Mouse (Mus musculus) hindbrain, embryonic 11.5 days (tissue): Measurements from ENCODE around the gene Mov10. TPM values are rescaled to one million over a fixed set of nuclear protein-coding genes. Genes with fewer than 3 reads are reported as not detected.
"Not testable (repeated sequence)": the region's sequence is repeated elsewhere in the genome, so short reads cannot be mapped to it uniquely, and the experiment has no call there.

Experiments
- ATAC-seq: fragments of 200-750 bp; cut with Nextera tagmentation; 2 replicates; pipeline ENCODE4 v1.8.0; 2017; ENCODE audit warnings: mild to moderate bottlenecking, moderate TSS enrichment, moderate library complexity; ENCODE audit not compliant: low FRiP score
- DNase-seq: peaks from one replicate; pipeline ENCODE4 v3.0.0-alpha.2; 2015; ENCODE audit warnings: low spot score
- H3K27ac ChIP-seq: fragments of 300-500 bp; sonication (generic); 2 replicates; pipeline ENCODE4 v1.5.1; 2014; ENCODE audit warnings: mild to moderate bottlenecking, low read depth, low read length
- H3K27me3 ChIP-seq: fragments of 300-500 bp; sonication (generic); 2 replicates; pipeline ENCODE4 v1.6.1; 2014; ENCODE audit warnings: mild to moderate bottlenecking, low read length, moderate library complexity, mixed read lengths; ENCODE audit not compliant: control insufficient read depth, insufficient read depth
- H3K36me3 ChIP-seq: fragments of 300-500 bp; sonication (generic); 2 replicates; pipeline ENCODE4 v1.6.1; 2014; ENCODE audit warnings: mild to moderate bottlenecking, low read length, moderate library complexity, mixed read lengths; ENCODE audit not compliant: control insufficient read depth, insufficient read depth
- H3K4me1 ChIP-seq: fragments of 300-500 bp; sonication (generic); replicated peaks from 2 replicates; pipeline ENCODE4 v1.6.1; 2014; ENCODE audit warnings: low read length, mixed read lengths; ENCODE audit not compliant: control insufficient read depth, insufficient read depth
- H3K4me2 ChIP-seq: fragments of 300-500 bp; sonication (generic); replicated peaks from 2 replicates; pipeline ENCODE4 v1.6.1; 2014; ENCODE audit warnings: mild to moderate bottlenecking, low read depth, low read length
- H3K4me3 ChIP-seq: fragments of 300-500 bp; sonication (generic); 2 replicates; pipeline ENCODE4 v1.5.1; 2014; ENCODE audit warnings: low read depth, low read length
- H3K9ac ChIP-seq: fragments of 300-500 bp; sonication (generic); 2 replicates; pipeline ENCODE4 v1.6.1; 2014; ENCODE audit warnings: low read depth, low read length
- H3K9me3 ChIP-seq: fragments of 300-500 bp; sonication (generic); 2 replicates; pipeline ENCODE4 v1.6.1; 2016; ENCODE audit warnings: low read length; ENCODE audit not compliant: control insufficient read depth
- WGBS: fragments of 180-500 bp; shearing (Covaris S2); extraction: QIAGEN DNeasy Blood & Tissue Kit; methylation state at CpG from one replicate; pipeline ENCODE4 v1.1.7; 2014; 5-methylcytosine and 5-hydroxymethylcytosine counted together
- polyA plus RNA-seq: library from polyadenylated mRNA; unstranded; fragments of >200 nt; fragmentation: Nextera tagmentation; extraction: Ambion mirVana; gene quantifications from 2 replicates; pipeline ENCODE4 v1.2.1, GENCODE M21; 2014

Mov10 gene
- polyA plus RNA-seq = 15.1 and 15.2 TPM in 2 replicates

- Histone ChIP-seq H3K27me3 (no peaks in the 10 kb centered on the region), H3K27ac (peak within 1 kb of the TSS; percentile 2; the same call in 1 of the 2 replicates), H3K9ac (peak within 1 kb of the TSS; percentile 79), H3K4me1 (no peaks in the 10 kb centered on the region), H3K4me3 (peak within 1 kb of the TSS; percentile 64), H3K4me2 (peak within 1 kb of the TSS; percentile 96), H3K9me3 (no peaks in the 10 kb centered on the region), H3K36me3 (no peaks in the 10 kb centered on the region)
- ATAC-seq (peak; percentile 84), DNase-seq (peak; percentile 75)
- 1% methylated on average over 40 of the region's 40 CpGs for WGBS
These were observed at the start of gene Mov10 for GRCm38 (mm10) chr3:104817991-104818748. Gene Mov10, minus strand, starts transcription at chr3:104818563.

- H3K36me3 ChIP-seq, H3K27me3 ChIP-seq, H3K4me1 ChIP-seq, DNase-seq, H3K4me3 ChIP-seq, H3K4me2 ChIP-seq, H3K9ac ChIP-seq, H3K9me3 ChIP-seq, H3K27ac ChIP-seq, ATAC-seq: not testable (repeated sequence)
These were observed 48.3 kb upstream of the Mov10 start for GRCm38 (mm10) chr3:104866674-104867073.

GRCm38 (mm10) chr3:104865341-104865788, 47.0 kb upstream of the Mov10 start:
- H3K36me3 ChIP-seq = no peaks in the 10 kb centered on the region; the same call in 1 of the 2 replicates
- H3K9ac ChIP-seq = peak overlapping the region; percentile 90
- H3K27ac ChIP-seq = peak overlapping the region; percentile 94
- H3K9me3 ChIP-seq = no peaks in the 10 kb centered on the region
- H3K4me3 ChIP-seq = peak overlapping the region; percentile 95
- under 1% methylated on average over 12 of the region's 12 CpGs for WGBS
- 0 out of 2 replicates have a peak, but pooled peaks cover 2% of the 10 kb centered on the region for H3K4me1 ChIP-seq
- DNase-seq (no peak), ATAC-seq (no peak)
- no peaks in the 10 kb centered on the region for H3K27me3 ChIP-seq
- peak overlapping the region; percentile 51 for H3K4me2 ChIP-seq

- Histone ChIP-seq H3K36me3 (no peaks in the 10 kb centered on the region; the same call in 1 of the 2 replicates), H3K27ac (peak overlapping the region; percentile 94), H3K4me2 (peak overlapping the region; percentile 51), H3K27me3 (no peaks in the 10 kb centered on the region), H3K9ac (peak overlapping the region; percentile 90), H3K4me1 (0 out of 2 replicates have a peak, but pooled peaks cover 2% of the 10 kb centered on the region), H3K9me3 (no peaks in the 10 kb centered on the region), H3K4me3 (peak overlapping the region; percentile 95)
- DNase-seq (peak; percentile 87), ATAC-seq (peak; percentile 94)
- WGBS = under 1% methylated on average over 48 of the region's 48 CpGs
These were observed 46.4 kb upstream of the Mov10 start for GRCm38 (mm10) chr3:104864651-104865340.

GRCm38 (mm10) chr3:104863786-104864650, 45.7 kb upstream of the Mov10 start, which contains the start of the genes St7l and Capza1:
Gene St7l, plus strand, starts transcription at chr3:104864005.
Gene Capza1, minus strand, starts transcription at chr3:104864505.
- Histone ChIP-seq H3K9ac (peak within 1 kb of the TSS; percentile 90), H3K9me3 (no peaks in the 10 kb centered on the region), H3K4me3 (peak within 1 kb of the TSS; percentile 95), H3K27ac (peak within 1 kb of the TSS; percentile 94), H3K4me1 (0 out of 2 replicates have a peak, but pooled peaks cover 2% of the 10 kb centered on the region), H3K27me3 (no peaks in the 10 kb centered on the region), H3K4me2 (peak within 1 kb of the TSS; percentile 69), H3K36me3 (no peaks in the 10 kb centered on the region; the same call in 1 of the 2 replicates)
- DNase-seq (peak; percentile 89), ATAC-seq (peak; percentile 97)
- under 1% methylated on average over 43 of the region's 43 CpGs for WGBS

GRCm38 (mm10) chr3:104858560-104858959, 40.2 kb upstream of the Mov10 start:
- no peaks in the 10 kb centered on the region for H3K9me3 ChIP-seq
- WGBS = 95% methylated on average over 1 of the region's 1 CpGs
- no peaks in the 10 kb centered on the region for H3K36me3 ChIP-seq

GRCm38 (mm10) chr3:104856106-104856505, 37.7 kb upstream of the Mov10 start:
- H3K9ac ChIP-seq = no peak overlapping the region
- H3K27me3 ChIP-seq = no peaks in the 10 kb centered on the region
- no peak overlapping the region for H3K4me3 ChIP-seq
- 86% methylated on average over 1 of the region's 1 CpGs for WGBS
- no peaks in the 10 kb centered on the region for H3K9me3 ChIP-seq
- H3K36me3 ChIP-seq = no peaks in the 10 kb centered on the region
- ATAC-seq (no peak), DNase-seq (no peak)
- H3K27ac ChIP-seq = no peak overlapping the region
- no peaks in the 10 kb centered on the region for H3K4me1 ChIP-seq
- no peak overlapping the region for H3K4me2 ChIP-seq

More at GRCm38 (mm10) chr3:104858560-104858959, 40.2 kb upstream of the Mov10 start:
- Histone ChIP-seq H3K4me1 (0 out of 2 replicates have a peak, but pooled peaks cover 2% of the 10 kb centered on the region), H3K27me3 (no peaks in the 10 kb centered on the region), H3K4me2 (no peak overlapping the region), H3K27ac (no peak overlapping the region), H3K9ac (no peak overlapping the region), H3K4me3 (no peak overlapping the region)
- no peak for ATAC-seq
- DNase-seq = no peak

- no peaks in the 10 kb centered on the region for H3K4me1 ChIP-seq
- ATAC-seq (no peak), DNase-seq (no peak)
- H3K27ac ChIP-seq = no peak overlapping the region
- H3K4me2 ChIP-seq = no peak overlapping the region
- no peaks in the 10 kb centered on the region for H3K9me3 ChIP-seq
- H3K36me3 ChIP-seq = no peaks in the 10 kb centered on the region
- H3K27me3 ChIP-seq = no peaks in the 10 kb centered on the region
- no peak overlapping the region for H3K4me3 ChIP-seq
- H3K9ac ChIP-seq = no peak overlapping the region
These were observed 36.5 kb upstream of the Mov10 start for GRCm38 (mm10) chr3:104854866-104855265.
